Mouse (Mus musculus): Measurements from ENCODE around the gene Rpa1. TPM values are rescaled to one million over a fixed set of nuclear protein-coding genes. Genes with fewer than 3 reads are reported as not detected.

The Rpa1 gene
- 36.4 and 38.5 TPM in 2 replicates for polyA plus RNA-seq (2015; fragmentation: Nextera tagmentation; extraction: Ambion mirVana)

DNA sequence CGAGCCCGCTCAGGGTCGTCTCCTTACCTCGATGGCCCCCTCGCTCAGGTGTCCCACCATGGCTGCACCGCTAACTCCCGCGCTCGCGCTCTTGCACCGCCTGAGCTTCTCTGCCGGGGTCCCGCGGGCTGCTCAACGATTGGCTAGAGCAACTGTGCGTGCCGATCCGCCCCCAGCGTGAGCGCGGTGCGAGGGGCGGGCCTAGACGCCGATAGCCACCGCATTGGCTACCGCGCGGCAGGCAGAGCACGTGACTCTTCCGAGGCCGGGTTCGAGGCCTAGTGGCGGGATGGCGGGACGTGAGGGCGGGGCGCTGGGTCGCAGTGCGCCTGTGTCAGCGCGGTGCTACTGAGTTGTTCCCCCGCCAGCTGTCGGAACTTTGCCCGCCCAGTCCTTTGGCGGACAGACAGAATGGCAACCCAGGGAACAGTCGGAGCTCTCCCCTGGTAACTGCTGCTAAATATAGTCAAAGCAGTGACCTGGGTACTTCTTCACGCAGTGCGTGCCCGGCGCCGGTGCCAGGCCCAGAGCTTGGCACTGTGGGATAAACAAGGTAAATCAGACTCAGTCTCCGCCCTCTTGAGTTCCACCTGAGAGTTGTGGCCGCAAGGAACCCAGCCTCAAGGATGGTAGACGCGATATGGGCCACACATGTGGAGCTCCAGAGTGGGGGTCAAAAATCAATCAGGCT, at the start of gene Rpa1, which contains the start of gene Smyd4:
Rpa1 (minus strand) TSS at position 126 of the 691 bp plus-strand sequence.
Smyd4 (plus strand) TSS at position 235 of the 691 bp plus-strand sequence.

Small RNA genes lying within 50 kb of the gene (microRNA-seq; reads per million reads assigned to microRNA genes)
- gene Gm47300, result 0 reads per million in 2 experiments

Other genes with a start within 250 kb of the Rpa1 start
- gene Hic1, start 178.8 kb downstream of the Rpa1 start, polyA plus RNA-seq (2015; fragmentation: Nextera tagmentation; extraction: Ambion mirVana), result 9.8 and 15.9 TPM in 2 replicates
- gene Ovca2, start 169.5 kb downstream of the Rpa1 start, polyA plus RNA-seq (2015; fragmentation: Nextera tagmentation; extraction: Ambion mirVana), result 7.4 and 9.6 TPM in 2 replicates
- 13.7 and 14.3 TPM in 2 replicates for gene Dph1, start 157.1 kb downstream of the Rpa1 start, polyA plus RNA-seq (2015; fragmentation: Nextera tagmentation; extraction: Ambion mirVana)
- gene Rtn4rl1, start 154.5 kb downstream of the Rpa1 start, polyA plus RNA-seq (2015; fragmentation: Nextera tagmentation; extraction: Ambion mirVana), result 0.95 and 1.3 TPM in 2 replicates
- 9.9 and 12.0 TPM in 2 replicates for gene Smyd4, start 109 bp upstream of the Rpa1 start, polyA plus RNA-seq (2015; fragmentation: Nextera tagmentation; extraction: Ambion mirVana)
- 174 and 240 TPM in 2 replicates for gene Serpinf1, start 74.4 kb upstream of the Rpa1 start, polyA plus RNA-seq (2015; fragmentation: Nextera tagmentation; extraction: Ambion mirVana)
- 0.23 and 0.29 TPM in 2 replicates for gene Serpinf2, start 91.3 kb upstream of the Rpa1 start, polyA plus RNA-seq (2015; fragmentation: Nextera tagmentation; extraction: Ambion mirVana)
- 2.7 TPM in 2 replicates for gene Wdr81, start 106.4 kb upstream of the Rpa1 start, polyA plus RNA-seq (2015; fragmentation: Nextera tagmentation; extraction: Ambion mirVana)
- gene Tlcd2, start 113.4 kb upstream of the Rpa1 start, polyA plus RNA-seq (2015; fragmentation: Nextera tagmentation; extraction: Ambion mirVana), result 14.1 TPM in 2 replicates
- 15.5 and 16.9 TPM in 2 replicates for gene Prpf8, start 138.5 kb upstream of the Rpa1 start, polyA plus RNA-seq (2015; fragmentation: Nextera tagmentation; extraction: Ambion mirVana)
- gene Rilp, start 161.8 kb upstream of the Rpa1 start, polyA plus RNA-seq (2015; fragmentation: Nextera tagmentation; extraction: Ambion mirVana), result 10.7 and 12.4 TPM in 2 replicates
- gene Scarf1, start 165.2 kb upstream of the Rpa1 start, polyA plus RNA-seq (2015; fragmentation: Nextera tagmentation; extraction: Ambion mirVana), result 5.8 and 6.0 TPM in 2 replicates
- gene Slc43a2, start 183.4 kb upstream of the Rpa1 start, polyA plus RNA-seq (2015; fragmentation: Nextera tagmentation; extraction: Ambion mirVana), result 7.1 and 7.8 TPM in 2 replicates
- gene Pitpna, start 239.8 kb upstream of the Rpa1 start, polyA plus RNA-seq (2015; fragmentation: Nextera tagmentation; extraction: Ambion mirVana), result 57.1 and 65.3 TPM in 2 replicates